Mouse (Mus musculus): Measurements from ENCODE around the gene Actn4.
"Not testable (repeated sequence)": the region's sequence is repeated elsewhere in the genome, so short reads cannot be mapped to it uniquely, and the experiment has no call there.

Actn4 gene

DNA sequence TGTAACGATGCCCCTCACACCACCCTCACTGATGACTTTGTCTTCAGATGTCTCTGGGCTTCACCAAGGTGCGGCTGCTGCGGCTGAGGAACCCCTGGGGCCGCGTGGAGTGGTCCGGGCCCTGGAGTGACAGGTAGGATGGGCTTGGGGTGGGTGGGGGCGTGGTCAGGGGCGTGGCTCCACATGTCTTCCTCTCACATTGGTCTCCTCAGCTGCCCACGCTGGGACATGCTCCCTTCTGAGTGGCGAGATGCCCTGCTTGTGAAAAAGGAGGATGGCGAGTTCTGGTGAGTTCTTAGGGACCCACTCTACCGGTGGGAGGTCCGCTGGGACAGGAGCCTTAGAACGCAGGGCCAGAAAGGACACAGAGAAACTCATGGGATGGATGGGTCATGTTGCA lies 75.7 kb downstream of the Actn4 start:
- DNase-seq (ENCODE audit: low spot score), result no peak

DNA sequence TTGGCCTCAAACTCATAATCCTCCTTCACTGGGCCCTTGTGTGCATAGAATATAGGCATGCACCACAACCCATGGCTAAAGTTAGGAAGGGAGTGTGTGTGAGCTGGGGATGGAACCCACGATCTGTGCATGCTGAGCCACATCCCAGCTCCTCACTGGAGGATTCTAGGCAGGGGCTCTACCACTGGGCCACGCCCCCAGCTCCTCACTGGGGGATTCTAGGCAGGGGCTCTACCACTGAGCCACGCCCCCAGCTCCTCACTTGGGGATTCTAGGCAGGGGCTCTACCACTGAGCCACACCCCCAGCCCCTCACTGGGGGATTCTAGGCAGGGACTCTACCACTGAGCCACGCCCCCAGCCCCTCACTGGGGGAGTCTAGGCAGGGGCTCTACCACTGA lies 78.4 kb downstream of the Actn4 start:
- DNase-seq (ENCODE audit: low spot score), result not testable (repeated sequence)

- no peak for DNase-seq (ENCODE audit: low spot score)
These were observed 79.1 kb downstream of the Actn4 start for GRCm38 (mm10) chr7:28883039-28883438.

DNA sequence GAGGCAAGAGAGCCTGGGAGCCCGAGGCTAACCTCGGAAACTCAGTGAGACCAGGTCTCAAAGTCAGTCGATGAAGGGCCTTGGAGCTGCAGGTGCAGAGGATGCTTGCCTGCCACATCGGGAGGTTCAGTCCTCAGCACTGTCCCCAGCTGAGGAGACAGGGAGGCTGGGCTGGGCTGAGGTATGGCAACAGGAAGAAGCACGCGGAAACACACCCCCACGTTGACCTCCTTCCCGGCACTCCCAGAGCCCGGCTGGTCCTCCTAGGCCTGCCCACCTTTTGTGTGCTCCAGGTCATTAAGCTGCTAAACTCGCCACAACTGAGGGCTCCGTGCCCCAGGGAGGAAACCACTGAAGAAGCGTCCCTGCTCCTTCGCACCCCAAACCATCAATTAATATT lies 80.9 kb downstream of the Actn4 start, which contains the start of gene Capn12:
Gene Capn12, plus strand, starts transcription at position 224 of the 400 bp plus-strand sequence.
- no peak for DNase-seq (ENCODE audit: low spot score)

DNA sequence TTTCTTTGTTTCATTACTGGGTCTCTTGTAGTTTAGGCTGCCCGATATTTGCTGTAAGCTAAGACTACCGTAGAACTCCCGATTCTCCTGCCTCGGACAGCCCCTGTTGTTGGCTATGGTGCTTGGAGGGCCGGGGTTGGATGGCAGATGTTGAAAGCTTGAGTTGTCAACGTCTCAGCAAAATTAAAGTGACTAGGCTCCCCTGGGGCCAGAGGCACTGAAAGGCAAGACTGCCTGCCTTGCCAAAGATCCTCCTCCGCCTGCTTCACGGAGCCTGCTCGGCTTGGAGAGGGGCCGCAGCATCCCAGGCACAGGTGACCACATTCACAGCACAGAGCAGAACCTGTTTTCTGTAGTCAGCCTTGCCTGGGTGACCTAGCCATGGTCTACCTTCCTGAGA lies 81.6 kb downstream of the Actn4 start:
- DNase-seq (ENCODE audit: low spot score), result no peak

DNA sequence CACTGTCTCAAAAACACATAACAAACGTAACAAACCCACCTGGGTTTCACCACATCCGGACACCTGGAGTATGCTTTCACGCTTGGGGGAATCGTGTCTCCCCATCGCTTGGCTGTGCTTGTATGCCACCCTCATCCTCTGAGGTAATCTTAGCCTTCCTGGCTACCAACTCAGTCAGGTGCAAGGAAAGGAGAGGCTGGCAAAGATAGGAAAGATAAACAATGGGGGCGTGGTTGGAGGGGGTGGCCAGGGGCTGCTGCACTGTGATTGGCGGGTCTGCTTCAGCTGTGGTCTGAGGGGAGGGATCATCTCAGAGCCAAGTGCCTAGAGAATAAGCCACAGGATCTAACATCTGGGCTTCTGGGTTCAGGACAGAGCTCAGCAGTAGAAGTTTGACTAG lies 82.5 kb downstream of the Actn4 start:
- DNase-seq (ENCODE audit: low spot score), result no peak

- no peak for DNase-seq (ENCODE audit: low spot score)
These were observed 84.3 kb downstream of the Actn4 start for GRCm38 (mm10) chr7:28877856-28878255.

- DNase-seq (ENCODE audit: low spot score), result no peak
These were observed 85.0 kb downstream of the Actn4 start for GRCm38 (mm10) chr7:28877155-28877554.

- no peak for DNase-seq (ENCODE audit: low spot score)
These were observed 86.0 kb downstream of the Actn4 start for GRCm38 (mm10) chr7:28876099-28876498.

- no peak for DNase-seq (ENCODE audit: low spot score)
These were observed 87.6 kb downstream of the Actn4 start for GRCm38 (mm10) chr7:28874565-28874964.

- no peak for DNase-seq (ENCODE audit: low spot score)
These were observed 91.1 kb downstream of the Actn4 start for GRCm38 (mm10) chr7:28870901-28871664.

DNA sequence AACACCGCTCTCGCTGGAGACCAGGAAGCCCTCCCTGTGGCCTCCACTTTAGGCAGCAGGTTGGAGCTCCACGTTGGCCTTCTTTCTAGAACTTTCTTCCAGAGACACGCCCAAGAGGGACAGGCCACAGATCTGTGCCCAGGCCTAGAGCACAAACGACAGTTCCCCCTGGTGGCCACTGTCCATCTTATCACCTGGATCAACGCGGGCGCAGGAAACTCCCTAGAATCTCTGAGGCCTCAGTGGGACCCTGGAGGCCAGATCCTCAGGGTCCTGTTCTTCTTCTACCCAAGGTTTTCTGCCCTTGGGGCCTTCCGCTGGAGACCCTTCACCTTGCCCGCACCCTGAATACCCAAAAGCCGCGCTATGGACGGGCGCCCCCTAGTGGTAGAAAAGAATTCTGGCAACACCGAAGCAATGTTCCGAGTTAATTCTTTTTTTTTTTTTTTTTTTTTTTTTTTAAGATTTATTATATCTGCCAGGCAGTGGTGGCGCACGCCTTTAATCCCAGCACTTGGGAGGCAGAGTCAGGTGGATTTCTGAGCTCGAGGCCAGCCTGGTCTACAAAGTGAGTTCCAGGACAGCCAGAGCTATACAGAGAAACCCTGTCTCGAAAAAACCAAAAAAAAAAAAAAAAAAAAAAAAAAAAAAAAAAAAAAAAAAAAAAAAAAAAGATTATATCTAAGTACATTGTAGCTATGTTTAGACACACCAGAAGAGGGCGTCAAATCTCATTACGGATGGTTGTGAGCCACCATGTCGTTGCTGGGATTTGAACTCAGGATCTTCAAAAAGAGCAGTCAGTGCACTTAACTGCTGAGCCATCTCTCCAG lies 94.4 kb downstream of the Actn4 start:
- DNase-seq (ENCODE audit: low spot score), result peak; percentile 70

DNA sequence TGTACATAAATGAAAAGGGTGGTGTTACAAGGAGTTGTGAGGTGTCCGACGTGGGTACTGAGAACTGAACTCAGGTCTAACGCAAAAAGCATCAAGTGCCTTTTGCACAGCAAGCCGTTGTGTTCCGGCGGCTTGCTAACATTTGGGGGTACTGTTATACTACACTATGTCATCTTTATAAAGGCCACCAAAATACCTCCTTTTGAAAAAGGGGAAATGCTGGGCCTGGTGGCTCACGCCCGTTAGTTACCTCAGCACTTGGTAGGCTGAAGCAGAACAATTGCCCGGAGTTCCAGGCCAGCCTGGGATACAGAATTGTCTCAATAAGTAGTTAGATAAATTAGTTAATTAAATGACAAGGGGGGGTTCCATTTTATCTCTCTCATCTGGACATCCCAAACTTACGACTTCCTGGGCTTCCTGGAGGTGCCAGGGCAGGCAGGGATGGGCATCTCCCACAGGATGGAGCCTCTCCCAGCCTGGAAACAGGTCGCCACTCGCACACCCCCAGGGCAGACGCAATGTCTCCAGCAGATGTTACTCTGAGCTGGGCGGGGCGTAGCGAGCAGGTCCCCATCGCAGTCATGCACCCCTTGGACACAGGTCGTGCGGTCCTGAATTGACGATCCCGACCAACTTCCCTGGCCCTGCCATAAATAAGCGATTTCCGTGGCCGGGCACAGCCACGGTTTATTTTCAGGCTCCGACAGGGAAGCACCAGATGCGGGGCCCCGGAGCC lies 95.2 kb downstream of the Actn4 start:
- no peak for DNase-seq (ENCODE audit: low spot score)

GRCm38 (mm10) chr7:28865481-28866300 lies 96.4 kb downstream of the Actn4 start:
- DNase-seq (ENCODE audit: low spot score), result peak; percentile 99

DNA sequence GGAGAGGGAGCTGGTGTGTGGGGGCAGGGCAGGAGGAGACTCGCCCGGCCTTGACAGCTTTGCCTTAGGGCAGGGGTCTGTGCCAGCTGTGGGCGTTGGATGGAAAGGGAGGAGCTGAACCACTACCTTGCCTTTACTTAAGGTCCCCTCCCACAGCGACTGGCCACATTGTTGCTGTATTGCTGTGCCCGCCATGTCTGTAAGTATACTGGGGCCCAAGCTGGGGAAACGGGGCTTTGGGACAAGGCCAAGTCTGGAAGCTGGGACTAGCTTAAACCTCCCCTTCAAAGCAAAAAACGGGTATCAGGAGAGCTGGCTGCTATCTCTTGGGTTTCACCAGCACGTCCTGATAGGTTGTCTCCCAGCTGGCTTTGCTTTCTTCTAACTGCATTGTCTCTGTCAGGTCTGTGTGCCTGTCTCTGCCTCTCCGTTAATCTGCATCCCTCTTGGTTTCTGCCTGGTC lies 97.8 kb downstream of the Actn4 start:
- no peak for DNase-seq (ENCODE audit: low spot score)

DNA sequence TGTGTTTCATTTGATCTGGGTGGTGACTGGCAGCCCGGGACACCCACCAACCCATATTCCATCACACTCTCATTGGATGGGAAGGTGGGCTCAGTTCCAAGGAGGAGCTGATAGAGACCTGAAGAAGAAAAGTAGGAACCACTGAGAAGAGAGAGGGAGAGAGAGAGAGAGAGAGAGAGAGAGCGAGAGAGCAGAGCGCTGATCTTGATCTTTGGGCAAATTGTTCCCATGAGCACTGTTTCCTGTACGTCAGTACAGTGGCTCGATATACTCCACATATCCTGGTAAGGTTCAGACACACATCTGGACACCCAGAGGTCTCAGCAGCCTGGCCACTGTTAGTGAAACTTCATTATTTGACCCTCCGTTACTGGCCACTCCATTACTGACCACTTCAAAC lies 98.6 kb downstream of the Actn4 start, which contains the start of gene Lgals7:
Gene Lgals7, plus strand, starts transcription at position 314 of the 400 bp plus-strand sequence.
- DNase-seq (ENCODE audit: low spot score), result no peak

DNA sequence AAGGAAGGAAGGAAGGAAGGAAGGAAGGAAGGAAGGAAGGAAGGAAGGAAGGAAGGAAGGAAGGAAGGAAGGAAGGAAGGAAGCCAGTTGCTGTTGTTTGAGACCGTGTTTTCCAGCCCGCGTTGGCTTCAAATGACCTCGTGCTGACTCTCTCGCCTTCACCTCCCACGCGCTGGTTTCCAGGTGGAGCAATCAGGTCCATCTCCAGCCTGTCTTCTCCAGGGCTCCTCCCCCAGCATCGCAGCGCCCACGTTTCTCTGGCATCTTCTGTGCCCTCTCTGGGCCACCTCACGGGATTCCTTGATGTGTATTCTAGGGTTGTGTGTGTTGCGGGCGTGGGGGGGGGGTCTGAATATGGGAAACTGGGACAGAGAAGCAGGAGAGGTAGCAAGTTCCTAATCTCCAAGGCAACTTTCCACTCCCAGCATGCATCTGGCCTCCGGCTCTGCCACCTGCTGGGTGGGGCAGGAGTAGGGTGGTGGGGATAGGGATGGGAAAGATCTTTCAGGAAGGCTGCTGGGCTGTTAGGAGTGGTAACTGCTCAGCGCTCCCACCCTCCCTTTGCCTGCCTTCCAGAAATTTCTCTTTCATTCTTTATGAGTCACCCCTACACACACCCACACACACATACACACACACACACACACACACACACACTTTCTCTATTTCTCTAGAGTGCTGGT lies 99.2 kb downstream of the Actn4 start:
- DNase-seq (ENCODE audit: low spot score), result no peak

- peak; percentile 29 for DNase-seq (ENCODE audit: low spot score)
These were observed 101.2 kb downstream of the Actn4 start for GRCm38 (mm10) chr7:28860898-28861297.

- no peak for DNase-seq (ENCODE audit: low spot score)
These were observed 102.2 kb downstream of the Actn4 start for GRCm38 (mm10) chr7:28859953-28860352.

DNA sequence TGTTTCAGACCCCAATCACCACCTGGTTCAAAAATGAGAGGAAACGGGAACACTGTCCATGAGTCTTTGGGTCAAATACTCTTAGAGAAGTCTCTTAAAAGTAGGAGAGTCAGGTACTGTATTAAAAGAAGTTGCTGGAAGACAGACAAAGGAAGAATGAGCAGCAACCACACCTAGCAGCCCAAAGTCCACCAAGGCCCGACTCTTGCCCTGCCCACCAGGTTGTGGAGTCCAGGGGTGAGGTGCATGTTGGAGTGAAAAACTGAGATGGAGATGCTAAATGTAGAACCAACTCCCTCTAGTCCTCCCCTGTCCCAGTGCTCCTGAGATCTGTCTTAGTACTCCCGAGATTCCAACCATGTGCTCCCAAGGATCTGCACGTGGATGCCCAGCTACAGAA lies 111.5 kb downstream of the Actn4 start:
- DNase-seq (ENCODE audit: low spot score), result no peak

DNA sequence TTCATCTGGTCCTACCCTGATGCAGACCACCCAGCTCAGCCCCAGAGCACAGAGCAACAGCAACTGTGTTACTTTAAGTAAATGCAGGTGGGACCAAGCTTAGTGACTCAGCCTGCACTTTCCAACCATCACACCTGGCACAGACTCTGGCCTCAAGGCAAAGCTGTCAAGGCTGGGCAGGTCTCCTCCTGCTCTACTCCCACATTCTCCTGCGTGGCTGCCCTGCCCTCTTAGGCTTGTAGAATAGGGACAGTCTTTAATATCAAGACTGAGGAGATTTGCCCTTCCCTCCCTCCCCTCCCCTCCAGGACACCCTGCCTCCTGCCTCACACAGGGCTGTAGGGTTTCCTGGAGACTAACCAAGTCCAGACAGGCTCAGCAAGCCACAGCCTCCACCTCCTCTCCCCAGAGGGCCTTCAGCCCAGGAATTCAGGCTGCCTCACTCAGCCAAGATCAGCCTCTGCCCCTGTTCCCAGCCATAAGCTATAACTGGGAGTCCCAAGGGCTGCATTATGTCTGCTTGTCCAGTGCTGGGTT lies 112.4 kb downstream of the Actn4 start:
- DNase-seq (ENCODE audit: low spot score), result no peak
